Comparison of ENCODE assay signal across 20 mouse cellular contexts in the genomic region with DNA sequence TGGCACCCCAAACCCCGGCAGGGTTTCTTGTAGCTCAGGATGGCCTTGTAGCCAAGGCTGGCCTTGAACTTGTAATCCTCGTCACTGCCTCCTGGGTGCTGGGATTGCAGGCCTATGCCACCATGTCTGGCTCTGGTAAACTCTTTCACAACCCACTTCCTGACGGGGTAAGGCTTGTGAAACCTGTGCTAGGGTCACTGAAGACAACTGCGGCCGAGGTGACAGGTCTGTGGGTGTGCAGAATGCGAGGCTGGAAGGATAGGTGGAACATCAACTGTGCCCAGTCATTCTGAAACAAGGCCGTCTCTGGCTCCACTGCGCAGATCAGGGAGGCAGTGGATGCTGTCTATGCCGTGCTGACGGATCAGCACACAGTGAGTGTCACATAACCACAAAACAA. TPM values are rescaled to one million over a fixed set of nuclear protein-coding genes. Genes with fewer than 3 reads are reported as not detected.
DNase-seq lines count a peak whose midpoint lies in the region; ATAC-seq and TF ChIP-seq lines count a peak whose summit lies in the region.
"Had no signal": no experiment of that assay in that cellular context is flagged by ENCODE, and none has a peak within 500 bp of the region (broad histone marks: within the 10 kb centered on the region; RNA-seq: fewer than 3 reads in every experiment).

No protein-coding gene starts in this region.

- DNase-seq in adrenal gland, postnatal 14 days: peak; percentile 57
- no peak for DNase-seq in adrenal gland, adult 8-10 months
- peak; percentile 74 for DNase-seq in CH12.LX (ENCODE audit: extremely low read depth)
- no peak for DNase-seq in cerebellum, postnatal 10 days
- no peak for DNase-seq in cerebellum, adult 11 months
- DNase-seq: kidney, adult 2 months; thymus, adult 18-20 months had no signal

- H3K4me1 ChIP-seq in liver, embryonic 15.5 days (replicated peaks): peaks cover 50% of the 10 kb centered on the region
- peaks cover 57% of the 10 kb centered on the region for H3K4me1 ChIP-seq in liver, embryonic 12.5 days
- H3K4me1 ChIP-seq in CH12.LX (ENCODE audit: control insufficient read depth in 1 of 2, insufficient read depth in 2 of 2): peaks cover 21 to 70% of the 10 kb centered on the region in 2 experiments

- H3K36me3 ChIP-seq in liver, embryonic 15.5 days (replicated peaks): peaks cover 52% of the 10 kb centered on the region
- peaks cover 57% of the 10 kb centered on the region for H3K36me3 ChIP-seq in liver, embryonic 12.5 days
- peaks cover 33 to 62% of the 10 kb centered on the region in 2 experiments for H3K36me3 ChIP-seq in CH12.LX (replicated peaks in 1 of 2; ENCODE audit: control insufficient read depth in 1 of 2, insufficient read depth in 1 of 2, low read length in 1 of 2)

- H3K27me3 ChIP-seq in liver, embryonic 15.5 days: no peaks in the 10 kb centered on the region
- no peaks in the 10 kb centered on the region for H3K27me3 ChIP-seq in liver, embryonic 12.5 days (replicated peaks)
- H3K27me3 ChIP-seq in CH12.LX (replicated peaks): no peaks in the 10 kb centered on the region
- H3K27me3 ChIP-seq: forebrain, embryonic 15.5 days; heart, embryonic 15.5 days; limb, embryonic 15.5 days had no signal

- H3K9me3 ChIP-seq in liver, embryonic 15.5 days (replicated peaks): no peaks in the 10 kb centered on the region
- H3K9me3 ChIP-seq in liver, embryonic 12.5 days (replicated peaks): no peaks in the 10 kb centered on the region
- no peaks in the 10 kb centered on the region for H3K9me3 ChIP-seq in CH12.LX (replicated peaks; ENCODE audit: low read length)
- H3K9me3 ChIP-seq: forebrain, embryonic 15.5 days; heart, embryonic 15.5 days; limb, embryonic 15.5 days had no signal

- H3K79me2 ChIP-seq in CH12.LX (replicated peaks; ENCODE audit: control insufficient read depth, extremely low read depth, insufficient read depth, poor library complexity, severe bottlenecking): peaks cover 31% of the 10 kb centered on the region

- H3K4me3 ChIP-seq in liver, embryonic 15.5 days (replicated peaks): no peak overlapping the region
- H3K4me3 ChIP-seq in liver, embryonic 12.5 days: no peak overlapping the region
- H3K4me3 ChIP-seq in CH12.LX (replicated peaks in 1 of 3; ENCODE audit: low read depth in 2 of 3, low read length in 2 of 3, poor library complexity in 1 of 3): peak overlapping the region in 1 of 3 experiments; percentile 1
- H3K4me3 ChIP-seq: forebrain, embryonic 15.5 days; heart, embryonic 15.5 days; left cerebral cortex, adult 2 months; limb, embryonic 15.5 days had no signal

- TF ChIP-seq CTCF in CH12.LX (conservative IDR thresholded peaks at IDR 0.05 in 1 of 2, IDR thresholded peaks at IDR 0.05 in 1 of 2; ENCODE audit: low read depth in 2 of 2, low read length in 2 of 2): no peak

- WGBS in liver, embryonic 15.5 days (ENCODE audit: insufficient replicate concordance): 76% methylated on average over 10 of the region's 10 CpGs
- 80% methylated on average over 10 of the region's 10 CpGs for WGBS in liver, embryonic 12.5 days (ENCODE audit: insufficient replicate concordance)

- H3K9ac ChIP-seq in liver, embryonic 15.5 days: no peak overlapping the region
- no peak overlapping the region for H3K9ac ChIP-seq in liver, embryonic 12.5 days
- no peak overlapping the region for H3K9ac ChIP-seq in CH12.LX (ENCODE audit: insufficient read depth, low read depth)
- H3K9ac ChIP-seq: forebrain, embryonic 15.5 days; heart, embryonic 15.5 days; limb, embryonic 15.5 days had no signal

- peak; percentile 80 for TF ChIP-seq EP300 in CH12.LX (IDR thresholded peaks at IDR 0.05; ENCODE audit: low read length)

- H3K27ac ChIP-seq in liver, embryonic 15.5 days (replicated peaks): peak overlapping the region; percentile 7; the same call in 1 of the 2 replicates
- H3K27ac ChIP-seq in liver, embryonic 12.5 days: no peak overlapping the region
- H3K27ac ChIP-seq in CH12.LX (ENCODE audit: insufficient read depth, low read depth): peak overlapping the region; percentile 36
- H3K27ac ChIP-seq: forebrain, embryonic 15.5 days; heart, embryonic 15.5 days; left cerebral cortex, adult 2 months; limb, embryonic 15.5 days had no signal

- dilution Hi-C loops in CH12.LX (cut with MboI; ENCODE audit: extremely low pct_ligation_motif_present, extremely low pct_unique_long_range_greater_than_20kb, low sequenced_read_pairs): no loop called here

- in situ Hi-C loops in CH12.LX (cut with MboI; ENCODE audit: low pct_ligation_motif_present, low pct_unique_long_range_greater_than_20kb, low sequenced_read_pairs): loop anchor here (5.0 to 10.0 kb wide), 3 partner anchors 59 to 216 kb away; a partner anchor contains a TSS

- no peak for ATAC-seq in liver, embryonic 15.5 days (ENCODE audit: insufficient read depth)
- ATAC-seq in liver, embryonic 12.5 days: no peak
- peak; percentile 63 for ATAC-seq in megakaryocyte, adult 5-6 weeks (ENCODE audit: poor library complexity, severe bottlenecking)
- ATAC-seq: forebrain, embryonic 15.5 days had no signal

- no peak for TF ChIP-seq POLR2A in CH12.LX (IDR thresholded peaks at IDR 0.05; ENCODE audit: low read depth, low read length)

- no peak; the same call in 1 of the 2 replicates for TF ChIP-seq RAD21 in CH12.LX (IDR thresholded peaks at IDR 0.05; ENCODE audit: low read depth, low read length)

- H3K4me2 ChIP-seq in liver, embryonic 15.5 days: no peak overlapping the region
- H3K4me2 ChIP-seq in liver, embryonic 12.5 days: no peak overlapping the region
- H3K4me2 ChIP-seq in CH12.LX (ENCODE audit: insufficient read depth, low read depth, poor library complexity, severe bottlenecking): peak overlapping the region; percentile 69; the same call in 1 of the 2 replicates
- H3K4me2 ChIP-seq: forebrain, embryonic 15.5 days; heart, embryonic 15.5 days; limb, embryonic 15.5 days had no signal

TF ChIP-seq in CH12.LX, 34 proteins besides CTCF, POLR2A, EP300 and RAD21 (continues in another document):
- TF ChIP-seq ZC3H11A (IDR thresholded peaks at IDR 0.05; ENCODE audit: low read depth, low read length) (no peak), TBP (conservative IDR thresholded peaks at IDR 0.05; ENCODE audit: low read depth, low read length) (no peak), ZKSCAN1 (IDR thresholded peaks at IDR 0.05; ENCODE audit: borderline replicate concordance, low read depth, low read length) (no peak), MAFK (IDR thresholded peaks at IDR 0.05; ENCODE audit: insufficient replicate concordance, low read length) (no peak), CHD1 (IDR thresholded peaks at IDR 0.05; ENCODE audit: low read depth, low read length) (no peak)

RNA-seq across cellular contexts. Expression of a gene that starts 2.4 kb away (rescaled TPM):
- 7.0 and 8.2 TPM in 2 replicates for total RNA-seq in adrenal gland, postnatal 14 days (2021)
- total RNA-seq in adrenal gland, adult 8-10 months (2022): 10 to 100 TPM in 1 of 4 experiments, 1 to 10 TPM in 3; 5.5 to 12.1 (median 7.4) TPM
- 0.58 and 0.63 TPM in 2 replicates for polyA plus RNA-seq in liver, embryonic 15.5 days (2015; fragmentation: Nextera tagmentation; extraction: Ambion mirVana)
- 1.3 and 1.8 TPM in 2 replicates for polyA plus RNA-seq in liver, embryonic 12.5 days (2016; fragmentation: Nextera tagmentation; extraction: Ambion mirVana)
- total RNA-seq in CH12.LX (2012; rRNA removed) (0.76 and 0.88 TPM in 2 replicates), CH12.LX (2014; rRNA removed) (0.23 and 0.27 TPM in 2 replicates)
- 1.4 and 2.0 TPM in 2 replicates for polyA plus RNA-seq in CH12.LX (2012; ENCODE audit: insufficient read length, low read depth)
- total RNA-seq in megakaryocyte, adult 5-6 weeks (2015): 6.2 and 6.9 TPM in 2 replicates
- 3.0 and 3.6 TPM in 2 replicates for total RNA-seq in megakaryocyte, adult 5-6 weeks (2017)

RNA-seq across cellular contexts. Expression of a gene that starts 4.6 kb away (rescaled TPM):
- total RNA-seq in adrenal gland, postnatal 14 days (2021): 15.3 and 17.7 TPM in 2 replicates
- total RNA-seq in adrenal gland, adult 8-10 months (2022): 10 to 100 TPM; 17.4 to 20.2 (median 19.8) TPM
- polyA plus RNA-seq in liver, embryonic 15.5 days (2015; fragmentation: Nextera tagmentation; extraction: Ambion mirVana): 3.2 and 3.6 TPM in 2 replicates
- 5.7 and 6.4 TPM in 2 replicates for polyA plus RNA-seq in liver, embryonic 12.5 days (2016; fragmentation: Nextera tagmentation; extraction: Ambion mirVana)
- total RNA-seq in CH12.LX (2012; rRNA removed): 16.7 and 22.0 TPM in 2 replicates
- total RNA-seq in CH12.LX (2014; rRNA removed): 15.2 TPM in 2 replicates
- 25.9 and 31.6 TPM in 2 replicates for polyA plus RNA-seq in CH12.LX (2012; ENCODE audit: insufficient read length, low read depth)
- total RNA-seq in megakaryocyte, adult 5-6 weeks (2015): 2.2 and 4.5 TPM in 2 replicates
- 10.2 and 13.3 TPM in 2 replicates for total RNA-seq in megakaryocyte, adult 5-6 weeks (2017)

RNA-seq across cellular contexts. Expression of a gene that starts 10.4 kb away (rescaled TPM):
- 0.67 TPM in 1 of 2 replicates, not detected in the other for total RNA-seq in adrenal gland, postnatal 14 days (2021)
- not detected for total RNA-seq in adrenal gland, adult 8-10 months (2022)
- 0.24 TPM in 1 of 2 replicates, not detected in the other for polyA plus RNA-seq in liver, embryonic 15.5 days (2015; fragmentation: Nextera tagmentation; extraction: Ambion mirVana)
- polyA plus RNA-seq in liver, embryonic 12.5 days (2016; fragmentation: Nextera tagmentation; extraction: Ambion mirVana): 0.42 TPM in 1 of 2 replicates, not detected in the other
- not detected in 2 replicates for total RNA-seq in CH12.LX (2012; rRNA removed)
- total RNA-seq in CH12.LX (2014; rRNA removed): not detected in 2 replicates
- not detected in 2 replicates for polyA plus RNA-seq in CH12.LX (2012; ENCODE audit: insufficient read length, low read depth)
- total RNA-seq in megakaryocyte, adult 5-6 weeks (2015): 0.76 and 2.5 TPM in 2 replicates
- 0.88 and 4.0 TPM in 2 replicates for total RNA-seq in megakaryocyte, adult 5-6 weeks (2017)
- total RNA-seq: common myeloid progenitor, adult 5-6 weeks; gastrocnemius, adult 8-10 months; left cerebral cortex, adult 2 months; MEL; midbrain, postnatal 0 days had no signal
- polyA plus RNA-seq: kidney, adult 2 months; large intestine, adult 2 months had no signal

RNA-seq across cellular contexts. Expression of a gene that starts 10.5 kb away (rescaled TPM):
- 200 and 232 TPM in 2 replicates for total RNA-seq in adrenal gland, postnatal 14 days (2021)
- total RNA-seq in adrenal gland, adult 8-10 months (2022): 100 to 1,000 TPM; 181 to 239 (median 202) TPM
- polyA plus RNA-seq in liver, embryonic 15.5 days (2015; fragmentation: Nextera tagmentation; extraction: Ambion mirVana): 141 and 150 TPM in 2 replicates
- 258 and 267 TPM in 2 replicates for polyA plus RNA-seq in liver, embryonic 12.5 days (2016; fragmentation: Nextera tagmentation; extraction: Ambion mirVana)
- total RNA-seq in CH12.LX (2012; rRNA removed): 208 and 229 TPM in 2 replicates
- 242 and 254 TPM in 2 replicates for total RNA-seq in CH12.LX (2014; rRNA removed)
- 341 and 411 TPM in 2 replicates for polyA plus RNA-seq in CH12.LX (2012; ENCODE audit: insufficient read length, low read depth)
- total RNA-seq in megakaryocyte, adult 5-6 weeks (2015): 166 TPM in 2 replicates
- total RNA-seq in megakaryocyte, adult 5-6 weeks (2017): 115 and 125 TPM in 2 replicates

RNA-seq across cellular contexts. Expression of a gene that starts 25.9 kb away (rescaled TPM):
- 0.33 and 2.7 TPM in 2 replicates for total RNA-seq in adrenal gland, postnatal 14 days (2021)
- total RNA-seq in adrenal gland, adult 8-10 months (2022): 1 to 10 TPM in 1 of 4 experiments, under 1 TPM in 3; 0.28 to 1.1 (median 0.63) TPM
- 0.06 TPM in 1 of 2 replicates, not detected in the other for polyA plus RNA-seq in liver, embryonic 15.5 days (2015; fragmentation: Nextera tagmentation; extraction: Ambion mirVana)
- 0.12 TPM in 1 of 2 replicates, not detected in the other for polyA plus RNA-seq in liver, embryonic 12.5 days (2016; fragmentation: Nextera tagmentation; extraction: Ambion mirVana)
- total RNA-seq in CH12.LX (2012; rRNA removed): 8.9 and 13.4 TPM in 2 replicates
- total RNA-seq in CH12.LX (2014; rRNA removed): 18.9 and 19.6 TPM in 2 replicates
- 50.4 and 53.0 TPM in 2 replicates for polyA plus RNA-seq in CH12.LX (2012; ENCODE audit: insufficient read length, low read depth)
- total RNA-seq in megakaryocyte, adult 5-6 weeks (2015): 0.11 TPM in 1 of 2 replicates, not detected in the other
- 0.24 TPM in 1 of 2 replicates, not detected in the other for total RNA-seq in megakaryocyte, adult 5-6 weeks (2017)
- total RNA-seq: common myeloid progenitor, adult 5-6 weeks; MEL had no signal
- polyA plus RNA-seq: hindbrain, embryonic 11.5 days; limb, embryonic 15.5 days had no signal

Comparison
In these comparisons a context has a peak if more than half of its experiments do, and no peak if none do; other contexts are left out.
1. DNase-seq: peak in adrenal gland, postnatal 14 days (single experiment) and CH12.LX (single experiment); none in adrenal gland, adult 8-10 months (single experiment), cerebellum, postnatal 10 days (0 of 2) and cerebellum, adult 11 months (single experiment).